In the genomic region with DNA sequence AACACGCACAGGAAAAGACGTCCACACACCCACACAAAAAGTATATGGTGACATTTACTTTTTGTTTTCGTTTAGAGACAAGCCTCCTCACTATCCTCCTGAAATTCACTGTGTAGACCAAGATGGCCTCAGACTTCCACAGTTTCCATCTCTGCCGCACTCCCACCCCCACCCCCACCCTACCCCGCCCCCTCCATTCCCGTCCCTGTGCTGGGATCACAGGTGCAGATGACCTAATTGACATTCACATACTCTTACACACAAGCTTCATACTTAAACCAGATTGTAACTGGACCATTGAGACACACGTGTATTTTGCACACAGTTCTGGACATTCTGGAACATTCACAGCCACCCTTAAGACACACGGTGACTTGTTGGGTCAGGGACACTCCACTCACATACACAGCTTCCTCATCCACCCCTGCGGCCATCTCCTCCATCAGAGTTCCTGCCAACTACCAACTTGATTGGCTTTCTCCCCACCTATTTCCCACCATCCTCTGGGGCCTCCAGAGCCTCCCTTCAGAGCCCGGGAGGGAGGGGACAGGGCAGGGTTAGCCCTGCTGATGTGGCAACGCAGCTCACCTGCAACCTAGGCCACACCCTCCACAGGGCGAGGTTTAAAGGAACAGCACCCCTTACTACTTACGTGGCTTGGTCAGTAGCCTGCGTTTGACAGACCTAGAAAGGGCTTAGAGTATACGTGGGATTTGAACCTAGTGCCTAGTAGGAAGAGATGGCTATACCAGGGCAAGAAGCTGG, we compare ENCODE assay signal across 1 mouse cellular context.
TF ChIP-seq lines count a peak whose summit lies in the region.

No protein-coding gene starts in this region.

TF ChIP-seq in CH12.LX, 34 proteins besides CTCF, POLR2A, EP300 and RAD21 (continued from another document):
- 0 out of 2 replicates have a peak, but pooled peaks have one; percentile 23 for TF ChIP-seq NRF1 (IDR thresholded peaks at IDR 0.05; ENCODE audit: low read depth, low read length)
- TF ChIP-seq ZNF384 (IDR thresholded peaks at IDR 0.05; ENCODE audit: low read depth, low read length) = peak; percentile 48
- 0 out of 2 replicates have a peak, but pooled peaks have one; percentile 10 for TF ChIP-seq ELF1 (IDR thresholded peaks at IDR 0.05; ENCODE audit: low read depth, low read length)
- no peak for TF ChIP-seq USF1 (IDR thresholded peaks at IDR 0.05; ENCODE audit: low read depth, low read length)
